Mouse (Mus musculus) urinary bladder, postnatal 36 days (tissue): Measurements from ENCODE around the gene Zfp358.

Experiments used
- DNase-seq, 2 experiments: peaks; one replicate each; pipeline ENCODE4 v3.0.0; 2022; ENCODE audit warnings: low spot score in 2 of 2, mixed read lengths in 1 of 2

Zfp358 gene

DNA sequence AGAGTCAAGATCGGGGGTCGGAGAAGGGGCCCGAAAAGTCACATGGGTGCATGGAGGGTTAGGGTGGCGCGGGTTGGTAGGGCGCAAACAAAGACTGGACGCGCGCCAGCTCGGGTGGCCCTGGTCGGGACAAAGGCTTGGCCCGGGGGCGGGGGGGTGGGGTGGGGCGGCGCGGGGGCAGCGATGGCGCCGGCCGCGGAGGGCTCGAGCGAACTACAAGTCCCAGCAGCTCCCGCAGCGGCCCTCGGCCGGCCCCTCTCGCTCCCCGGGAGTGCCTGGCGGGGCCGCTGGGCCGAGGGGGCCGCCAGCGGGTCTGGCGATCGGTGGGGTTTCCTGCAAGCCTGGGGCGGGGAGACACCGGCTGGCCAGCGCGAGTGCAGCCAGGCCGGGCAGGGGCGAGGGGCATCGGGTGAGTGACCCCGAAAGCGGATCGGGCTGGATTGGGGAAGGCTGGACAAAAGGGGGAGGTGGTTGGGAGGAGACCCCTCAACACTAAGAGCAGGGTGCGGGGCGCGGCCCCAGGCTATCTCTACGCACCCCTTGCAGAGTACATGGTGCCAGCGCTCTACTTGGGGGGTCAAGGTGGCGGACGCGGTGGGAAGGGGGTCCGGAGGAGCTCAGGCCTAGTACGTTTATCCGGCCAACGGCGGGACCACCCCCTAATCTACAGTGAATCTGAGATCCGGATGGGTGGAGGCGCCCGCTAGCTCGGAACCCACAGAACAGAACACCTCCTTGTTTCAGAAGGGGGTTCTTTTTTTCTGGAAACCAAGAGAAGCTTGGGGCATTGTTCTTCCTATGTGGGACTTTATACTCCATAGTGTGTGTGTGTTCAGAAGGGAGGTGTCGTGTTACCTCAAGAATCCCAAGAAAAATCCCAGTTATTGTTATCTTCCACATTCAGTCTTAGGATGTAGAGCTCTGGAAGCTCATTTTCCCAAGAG is at the start of gene Zfp358:
Gene Zfp358 (plus strand): TSS at position 238 of the 944 bp plus-strand sequence.
- DNase-seq = peak; percentile 55 to 72

DNA sequence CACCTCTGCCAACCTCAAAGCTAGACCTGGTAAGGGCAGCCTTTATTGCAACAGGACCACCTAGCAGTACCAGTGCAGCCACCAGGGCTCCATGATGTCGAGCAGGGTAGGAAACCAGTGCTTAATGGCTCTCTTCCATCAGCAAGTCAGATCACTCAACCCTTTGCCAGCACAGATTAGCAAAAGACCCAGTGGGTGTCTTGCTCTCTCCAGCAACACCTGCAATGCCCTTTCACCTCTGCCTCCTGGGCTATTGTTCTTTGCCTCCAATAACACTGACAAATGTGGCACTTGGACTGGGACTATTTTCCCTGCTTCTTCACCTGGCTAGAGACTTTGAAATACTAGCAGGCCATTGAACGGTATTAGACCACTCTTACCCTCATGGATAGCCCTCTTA is 43.7 kb upstream of the Zfp358 start:
- DNase-seq = no peak

DNA sequence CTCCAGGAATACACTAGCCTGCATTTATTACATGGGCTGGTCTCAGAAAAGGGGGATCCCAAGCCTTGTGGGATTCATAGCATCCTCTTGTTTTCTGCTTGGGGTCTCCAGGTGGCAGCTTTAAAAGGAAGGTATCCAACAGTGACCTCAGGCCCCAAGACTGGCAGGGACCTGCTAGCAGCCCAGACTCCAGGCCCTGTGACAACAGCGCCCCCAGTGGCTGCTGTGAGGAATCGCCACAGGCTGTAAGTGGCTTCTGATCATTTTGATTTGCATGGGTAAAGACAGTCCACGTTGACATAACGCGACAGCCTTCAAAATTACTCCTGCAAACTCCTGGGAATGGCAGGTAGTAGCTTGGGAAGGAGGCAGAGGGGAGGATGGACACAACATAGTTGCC is 42.3 kb upstream of the Zfp358 start:
- DNase-seq = peak; percentile 35 to 54

DNA sequence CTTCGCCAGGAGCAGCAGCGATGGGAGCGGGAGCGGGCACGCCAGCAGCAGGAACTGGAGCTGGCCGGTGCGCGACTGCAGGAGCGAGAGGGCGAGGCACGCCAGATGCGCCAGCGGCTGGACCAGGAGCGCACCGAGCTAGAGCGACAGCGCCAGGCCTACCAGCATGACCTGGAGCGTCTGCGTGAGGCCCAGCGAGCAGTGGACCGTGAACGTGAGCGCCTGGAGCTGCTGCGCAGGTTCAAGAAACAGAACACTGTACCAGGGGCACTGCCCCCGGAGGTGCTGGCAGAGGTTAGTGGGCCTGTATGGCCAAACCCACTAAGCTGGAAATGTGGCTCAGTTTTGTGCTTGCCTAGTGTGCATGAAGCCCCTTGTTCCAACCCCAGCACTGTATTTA is 40.9 kb upstream of the Zfp358 start:
- DNase-seq = no peak

DNA sequence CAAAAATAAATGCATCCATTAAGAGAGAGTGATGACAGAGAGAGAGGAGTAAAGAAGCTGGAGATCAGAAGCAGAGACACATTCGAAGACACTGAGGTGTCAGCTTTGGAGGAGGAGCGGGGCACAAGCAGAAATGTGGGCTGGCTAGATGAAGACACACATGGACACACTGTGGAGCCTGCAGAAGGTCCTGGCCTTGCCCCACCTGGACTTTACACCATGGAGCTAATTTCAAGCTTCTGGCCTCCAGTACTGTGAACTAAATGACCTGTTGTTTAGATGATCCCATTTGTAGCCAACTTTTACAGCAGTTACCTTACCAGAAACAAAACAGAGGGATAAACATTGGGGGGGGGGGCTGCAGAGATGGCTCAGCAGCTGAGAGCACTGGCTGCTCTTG is 29.7 kb upstream of the Zfp358 start:
- no peak for DNase-seq

DNA sequence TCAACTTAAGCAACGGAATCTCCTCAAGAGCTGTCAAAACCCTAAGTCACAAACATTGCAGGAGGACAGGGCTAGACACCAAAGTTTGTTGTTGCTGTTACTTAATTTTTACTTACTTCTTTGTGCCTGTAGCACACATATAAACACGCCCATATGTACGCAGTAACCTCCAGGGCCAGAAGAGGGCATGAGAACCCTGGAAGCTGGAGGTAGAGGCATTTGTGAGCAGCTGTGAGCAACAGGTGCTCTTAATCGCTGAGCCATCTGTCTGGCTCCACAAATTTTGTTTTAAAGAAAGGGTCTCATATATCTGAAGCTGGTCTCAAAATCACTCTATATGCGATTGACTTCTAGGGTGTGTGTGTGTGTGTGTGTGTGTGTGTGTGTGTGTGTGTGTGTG is 28.6 kb upstream of the Zfp358 start:
- no peak for DNase-seq

DNA sequence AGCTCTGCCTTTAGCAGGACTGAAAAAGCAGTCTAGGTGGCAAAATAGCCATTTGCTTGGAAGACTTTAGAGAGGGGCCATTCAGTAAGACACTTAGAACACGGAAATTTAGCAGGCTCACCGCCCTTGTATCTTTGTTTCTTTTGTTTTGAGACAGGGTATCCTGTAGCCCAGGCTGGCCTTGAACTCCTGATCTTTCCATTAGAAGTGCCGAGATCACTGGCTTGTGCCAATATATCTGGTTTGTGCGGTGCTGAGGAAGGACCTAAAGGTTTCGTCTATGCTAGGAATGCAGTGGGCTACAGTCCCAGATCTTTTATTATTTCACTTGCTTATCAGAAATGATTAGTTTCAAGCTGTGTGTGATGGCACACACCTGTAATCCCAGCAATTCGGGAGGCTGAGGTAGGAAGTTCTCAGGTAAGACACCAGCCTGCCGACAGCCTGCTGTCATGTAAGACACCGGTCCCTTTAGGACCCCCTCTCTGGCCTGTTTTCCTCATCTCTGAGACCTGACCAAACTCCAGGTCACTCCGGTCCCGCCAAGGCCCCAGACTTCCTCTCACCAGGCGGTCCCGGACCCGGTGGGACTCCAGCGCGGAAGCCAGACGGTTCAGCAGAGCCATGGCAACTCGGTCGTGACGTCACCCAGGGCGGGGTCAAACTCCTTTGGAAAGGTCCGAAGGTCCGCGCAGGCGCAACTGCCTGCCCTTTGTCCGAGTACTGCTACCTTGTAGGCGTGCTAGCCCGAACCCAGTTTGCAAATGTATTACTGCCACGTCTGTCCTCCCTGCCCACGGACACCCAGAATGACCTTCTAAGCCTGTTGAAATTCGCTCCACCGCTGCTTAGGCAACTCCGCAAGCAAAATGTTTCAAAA is 25.7 kb upstream of the Zfp358 start, which contains the start of gene Pex11g:
Gene Pex11g (minus strand): TSS at position 675 of the 880 bp plus-strand sequence.
- peak; percentile 99 for DNase-seq

DNA sequence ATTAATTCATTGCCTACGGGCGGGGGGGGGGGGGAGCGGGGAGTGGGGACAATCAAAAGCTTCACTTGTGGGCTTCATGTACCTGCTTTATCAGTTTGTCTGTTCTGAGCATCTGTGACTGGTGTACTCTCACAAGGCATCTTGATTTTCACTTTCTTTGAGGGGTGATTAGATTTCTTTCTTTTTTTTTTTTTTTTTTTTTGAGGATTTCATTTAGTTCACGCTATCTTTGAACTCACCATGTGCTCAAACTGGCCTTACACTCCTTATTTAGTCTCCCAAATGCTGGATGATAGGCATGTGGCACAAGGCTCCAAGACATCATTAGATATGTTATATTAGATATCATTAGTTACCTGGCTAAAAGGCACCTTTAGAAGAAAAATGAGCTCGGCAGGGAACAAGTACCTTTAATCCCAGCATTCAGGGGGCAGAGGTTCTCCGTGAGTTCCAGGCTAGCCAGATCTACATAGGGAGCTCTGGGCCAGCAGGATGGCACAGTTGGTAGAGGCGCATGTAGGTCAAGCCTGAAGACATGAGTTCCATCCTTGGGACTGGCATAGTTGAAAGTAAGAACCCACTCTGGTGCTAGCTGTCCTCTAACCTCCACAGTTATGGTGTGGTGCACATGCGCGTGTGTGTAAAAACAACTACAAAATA is 24.9 kb upstream of the Zfp358 start:
- no peak for DNase-seq

DNA sequence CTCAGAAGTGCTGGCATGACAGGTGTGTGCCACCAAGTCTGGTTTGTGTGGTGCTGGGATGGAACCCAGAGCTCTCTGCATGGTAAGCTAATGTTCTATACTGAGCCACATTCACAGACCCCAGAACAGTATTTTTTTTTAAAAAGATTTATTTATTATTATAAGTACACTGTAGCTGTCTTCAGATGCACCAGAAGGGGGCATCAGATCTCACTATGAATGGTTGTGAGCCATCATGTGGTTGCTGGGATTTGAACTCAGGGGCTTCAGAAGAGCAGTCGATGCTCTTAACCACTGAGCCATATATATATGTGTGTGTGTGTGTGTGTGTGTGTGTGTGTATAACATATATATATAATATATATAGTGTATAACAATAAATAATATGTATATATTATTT is 24.1 kb upstream of the Zfp358 start:
- DNase-seq = no peak

DNA sequence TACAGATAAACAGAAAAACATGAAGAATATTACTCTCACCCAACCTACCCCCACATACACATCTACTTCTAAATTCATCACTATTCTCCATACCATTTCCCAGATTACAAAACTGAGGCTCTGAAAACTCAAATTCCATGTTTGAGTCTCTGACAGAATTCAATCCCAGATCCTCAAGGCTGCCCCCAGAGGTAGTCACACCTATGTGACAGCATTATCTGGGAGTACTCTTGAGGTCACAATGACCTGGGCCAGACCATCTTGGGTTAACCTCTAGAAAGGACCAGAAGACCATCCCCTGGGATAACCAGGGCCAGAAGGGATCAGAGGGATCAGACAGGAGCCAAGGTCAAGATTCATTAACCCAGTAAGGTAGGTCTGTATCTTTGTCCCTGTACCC is 22.4 kb upstream of the Zfp358 start, which contains the start of gene Tex45:
Gene Tex45 (plus strand): TSS at position 301 of the 400 bp plus-strand sequence.
- no peak for DNase-seq

DNA sequence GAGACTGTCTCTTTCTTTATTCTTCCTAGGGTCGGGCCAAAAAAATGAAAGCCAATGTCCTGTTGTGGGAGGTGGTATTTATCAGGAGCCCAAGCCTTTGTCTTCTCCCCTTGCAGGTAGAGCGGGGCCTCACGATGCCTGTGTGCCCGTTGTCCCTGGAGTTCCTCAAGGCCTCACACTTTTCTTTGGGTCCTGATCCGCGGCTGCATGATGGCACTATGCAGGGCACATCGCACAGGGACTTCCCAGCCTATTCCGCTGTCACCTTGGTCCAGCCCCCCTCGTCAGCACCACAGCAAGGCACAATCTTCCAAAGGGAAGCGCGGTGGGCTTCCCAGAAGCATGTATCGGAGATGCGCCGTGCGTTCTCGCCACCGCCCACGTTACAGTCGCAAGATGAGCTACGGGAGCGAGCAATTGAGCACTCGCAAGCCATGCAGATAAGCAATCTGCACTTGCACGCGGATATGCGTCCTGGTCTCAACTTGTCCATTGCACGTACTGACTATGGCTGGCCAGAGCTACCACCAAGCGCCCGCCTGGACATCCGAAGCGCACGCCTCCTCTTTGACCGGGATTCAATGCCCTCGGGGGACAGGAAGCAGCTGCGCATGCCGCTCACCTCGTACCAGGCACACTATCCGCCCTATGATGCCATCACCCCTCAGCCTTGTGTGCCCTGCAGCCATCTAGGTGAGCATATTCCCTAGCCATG is 17.1 kb upstream of the Zfp358 start:
- DNase-seq = no peak

DNA sequence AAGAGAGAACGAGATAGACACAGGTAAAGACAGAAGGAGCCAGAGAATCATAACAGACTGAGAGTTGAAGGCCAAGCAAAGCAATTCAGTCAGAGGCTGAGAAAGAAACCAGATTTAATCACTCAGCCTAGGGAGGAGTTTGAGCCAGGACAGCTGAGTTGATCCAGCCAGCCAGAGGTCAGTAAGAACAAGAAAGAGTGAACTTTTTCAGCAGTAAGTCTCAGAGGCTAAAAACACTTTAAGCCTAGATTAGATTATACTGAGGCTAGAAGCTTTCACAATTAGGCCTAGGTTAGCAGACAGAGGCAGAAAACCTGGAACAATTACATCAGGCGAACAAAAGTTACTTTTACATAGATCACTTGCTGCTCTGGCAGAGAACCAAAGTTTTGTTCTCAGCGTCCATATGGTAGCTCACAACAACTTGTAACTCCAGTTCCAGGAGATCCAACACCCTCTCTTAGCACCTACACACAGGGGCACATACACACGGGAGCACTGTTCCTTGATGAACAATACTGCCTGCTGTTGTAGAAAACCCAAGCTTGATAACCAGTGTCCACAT is 12.6 kb upstream of the Zfp358 start:
- no peak for DNase-seq

DNA sequence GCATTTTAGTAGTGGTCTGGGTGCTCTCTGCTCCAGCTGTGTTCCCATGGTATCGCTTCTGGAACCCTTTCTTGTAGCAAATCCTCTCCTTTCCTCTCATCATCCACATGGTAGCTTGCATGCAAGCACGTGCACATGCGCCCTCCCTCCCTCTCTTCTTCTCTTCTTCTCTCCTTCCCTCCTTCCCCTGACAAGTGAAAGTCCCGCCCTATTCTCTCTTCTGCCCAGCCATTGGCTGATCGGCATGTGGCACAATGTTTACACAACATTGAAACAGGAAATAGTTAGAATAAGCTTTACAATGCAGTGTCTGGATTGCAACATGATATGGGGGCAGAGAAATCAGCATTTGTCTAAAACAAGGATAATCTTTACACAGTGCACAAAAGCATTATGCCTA is 11.3 kb upstream of the Zfp358 start:
- DNase-seq = no peak

DNA sequence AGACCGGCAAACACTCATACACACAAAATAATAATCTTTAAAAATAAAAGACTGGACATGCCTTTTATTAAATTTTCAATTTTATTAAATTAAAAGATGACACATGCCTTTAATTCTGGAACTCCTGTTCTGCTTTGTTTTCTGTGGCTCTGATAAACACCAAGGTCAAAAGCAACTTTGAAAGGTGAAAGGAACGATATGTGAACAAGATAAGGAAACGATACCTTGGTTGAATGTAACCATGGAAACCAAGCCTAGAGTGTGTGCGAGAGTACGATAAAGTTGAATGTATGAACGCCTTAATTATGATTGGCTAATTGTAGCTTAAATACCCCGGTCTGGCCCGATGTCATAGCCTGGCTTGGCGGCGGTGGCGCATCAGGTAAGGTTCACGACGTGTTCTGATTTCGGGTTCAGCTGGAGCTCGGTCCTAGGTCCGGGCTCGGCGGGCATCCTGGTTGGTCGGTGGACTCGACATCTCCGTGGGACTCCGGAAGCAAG is 10.6 kb upstream of the Zfp358 start:
- no peak for DNase-seq

DNA sequence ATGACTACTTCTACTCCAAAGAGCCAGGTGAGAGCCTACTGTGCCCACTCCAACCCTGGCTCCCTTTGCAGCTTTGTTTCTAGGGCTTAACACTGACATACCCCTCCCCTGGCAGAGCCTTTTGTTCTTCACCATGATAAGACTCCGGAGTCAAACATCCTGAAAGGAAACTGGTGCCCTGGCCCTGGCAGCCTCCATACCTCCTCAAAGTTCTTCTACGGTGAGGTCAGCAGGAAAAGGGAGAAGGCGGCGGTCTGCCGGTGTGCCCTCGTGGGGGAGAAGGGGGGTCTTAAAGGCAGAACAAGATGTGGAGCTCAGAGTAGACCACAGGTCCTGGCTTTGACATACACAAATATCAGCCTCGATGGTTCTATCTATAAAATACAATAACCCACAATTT is 9.4 kb upstream of the Zfp358 start:
- no peak for DNase-seq

DNA sequence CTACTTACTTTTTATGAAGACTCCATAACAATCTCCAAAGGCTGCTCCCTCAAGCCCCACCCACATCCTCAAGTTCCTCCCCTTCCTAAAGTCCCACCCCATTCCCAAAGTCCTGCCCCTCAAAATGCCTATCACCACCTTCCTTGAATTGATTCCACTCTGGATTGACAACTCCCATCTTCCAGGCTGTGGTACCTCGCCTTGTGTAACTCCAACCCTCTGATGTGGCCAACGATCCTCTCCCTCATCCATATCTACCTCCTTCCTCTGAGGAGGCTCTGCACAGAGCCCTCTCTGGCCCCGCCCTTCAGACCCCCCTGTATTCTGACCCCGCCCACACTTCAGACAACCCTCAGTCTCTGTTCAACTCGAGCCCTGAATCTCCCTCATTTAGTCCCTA is 7.7 kb upstream of the Zfp358 start:
- no peak for DNase-seq

DNA sequence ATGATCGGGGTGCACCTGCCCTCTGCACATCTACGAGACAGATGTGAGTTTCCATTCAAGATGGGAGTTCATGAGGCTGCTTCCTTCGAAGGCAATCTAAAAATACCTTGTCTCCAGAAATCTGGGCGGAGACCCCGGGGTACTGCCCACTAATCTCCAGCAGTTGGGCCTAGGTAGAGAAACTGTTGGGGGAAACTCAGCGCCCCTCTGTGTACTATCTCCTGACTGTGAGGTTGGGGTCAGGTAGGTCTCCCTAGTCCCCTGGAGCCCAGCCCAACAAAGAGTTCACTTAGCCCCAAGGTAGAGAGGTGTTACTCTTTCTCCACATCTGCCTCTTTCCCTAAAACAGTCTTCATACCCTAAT is 889 bp downstream of the Zfp358 start:
- DNase-seq = no peak

DNA sequence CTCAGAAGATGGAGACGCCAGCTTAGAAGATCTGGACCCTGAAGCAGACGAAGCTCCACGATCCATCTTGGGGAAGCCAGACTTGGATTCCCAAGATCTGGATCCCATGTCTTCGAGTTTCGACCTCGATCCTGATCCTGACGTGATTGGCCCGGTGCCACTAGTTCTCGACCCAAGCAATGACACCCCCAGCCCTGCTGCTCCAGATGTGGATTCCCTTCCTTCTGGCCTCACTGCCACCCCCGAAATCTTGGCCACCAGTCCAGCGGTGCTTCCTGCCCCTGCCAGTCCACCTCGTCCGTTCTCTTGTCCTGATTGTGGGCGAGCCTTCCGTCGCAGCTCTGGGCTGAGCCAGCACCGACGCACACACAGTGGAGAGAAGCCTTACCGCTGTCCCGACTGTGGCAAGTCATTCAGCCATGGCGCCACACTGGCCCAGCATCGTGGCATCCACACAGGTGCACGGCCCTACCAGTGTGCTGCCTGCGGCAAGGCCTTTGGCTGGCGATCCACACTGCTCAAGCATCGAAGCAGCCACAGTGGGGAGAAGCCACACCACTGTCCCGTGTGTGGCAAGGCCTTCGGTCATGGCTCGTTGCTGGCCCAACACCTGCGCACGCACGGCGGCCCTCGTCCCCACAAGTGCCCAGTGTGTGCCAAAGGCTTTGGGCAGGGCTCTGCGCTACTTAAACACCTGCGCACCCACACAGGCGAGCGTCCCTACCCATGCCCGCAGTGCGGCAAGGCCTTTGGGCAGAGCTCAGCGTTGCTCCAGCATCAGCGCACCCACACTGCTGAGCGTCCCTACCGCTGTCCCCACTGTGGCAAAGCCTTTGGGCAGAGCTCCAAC is 2.9 kb downstream of the Zfp358 start:
- no peak for DNase-seq

DNA sequence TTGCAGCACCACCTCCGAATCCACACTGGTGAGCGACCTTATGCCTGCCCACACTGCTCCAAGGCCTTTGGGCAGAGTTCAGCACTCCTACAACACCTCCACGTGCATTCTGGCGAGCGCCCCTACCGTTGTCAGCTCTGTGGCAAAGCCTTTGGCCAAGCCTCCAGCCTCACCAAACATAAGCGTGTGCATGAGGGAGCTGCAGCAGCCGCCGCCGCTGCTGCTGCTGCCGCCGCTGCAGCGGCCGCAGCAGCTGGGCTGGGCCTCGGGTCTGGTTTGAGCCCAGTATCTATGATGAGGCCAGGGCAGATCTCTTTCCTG is 3.5 kb downstream of the Zfp358 start:
- no peak for DNase-seq

DNA sequence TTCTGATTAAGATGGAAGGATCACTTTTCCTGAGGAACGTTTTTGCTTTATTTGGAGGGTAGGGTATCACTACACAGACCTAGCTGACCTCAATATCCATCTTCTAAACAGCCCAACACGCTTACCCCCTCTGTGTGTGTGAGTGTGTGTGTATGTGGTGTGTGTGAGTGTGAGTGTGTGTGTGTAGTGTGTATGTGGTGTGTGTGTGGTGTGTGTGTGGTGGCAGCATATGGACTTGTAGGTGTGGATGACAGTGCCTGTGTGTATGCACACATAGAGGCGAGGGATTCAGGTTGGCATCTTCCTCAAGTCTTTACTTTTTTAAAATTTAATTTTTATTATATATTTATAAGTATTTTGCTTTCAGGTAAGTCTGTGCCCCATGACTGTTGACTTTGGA is 5.6 kb downstream of the Zfp358 start:
- DNase-seq = no peak
